Mouse (Mus musculus) megakaryocyte, embryonic 14.5 days (primary cell): Measurements from ENCODE around the gene Colgalt1.

Source experiments
- FLI1 ChIP-seq: IDR thresholded peaks from 2 replicates; pipeline ENCODE4 v1.6.1; 2012; ENCODE audit warnings: low read length, inconsistent platforms, mixed read lengths
- GATA1 ChIP-seq: IDR thresholded peaks from 3 replicates; pipeline ENCODE4 v1.6.1; 2012; ENCODE audit warnings: mixed read lengths, low read length, inconsistent platforms, borderline replicate concordance

- TF ChIP-seq GATA1, result no peak
- no peak for TF ChIP-seq FLI1
Observed at GRCm38 (mm10) chr8:71627265-71628099, 16.7 kb downstream of the Colgalt1 start.
